Mouse (Mus musculus): ENCODE measurements at regions not wholly inside any gene's neighbourhood (a gene's known extent, or its start where the extent isn't known, plus 50 kb on each side); places are given as distances from the start of the nearest gene placed in this dataset.

DNA sequence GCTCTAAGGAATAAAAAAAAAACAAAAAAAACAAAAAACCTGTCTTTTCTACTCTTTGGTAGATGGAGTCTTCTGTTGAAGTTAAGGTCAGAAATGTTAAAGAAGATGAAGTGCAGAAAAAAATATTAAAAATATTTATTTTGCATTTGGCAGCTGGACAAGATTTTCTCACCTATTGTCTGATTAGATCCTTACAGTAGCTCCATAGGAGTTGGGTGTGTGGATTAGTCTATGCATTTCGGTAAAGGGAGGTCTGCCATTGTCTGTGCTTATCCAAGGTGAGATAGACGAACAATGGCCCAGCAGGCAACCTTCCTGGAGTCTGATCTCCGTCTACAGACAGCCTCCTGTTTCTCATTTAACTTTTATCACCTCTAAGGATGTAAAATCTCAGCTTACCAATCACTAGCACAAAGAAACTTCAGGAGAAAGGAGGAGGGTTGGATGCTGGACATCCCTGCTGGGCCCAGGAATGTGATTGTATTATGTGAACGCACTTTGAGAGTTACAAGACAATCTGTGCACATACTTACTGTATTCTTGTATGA, 136.0 kb upstream of the Sgk1 start:
- Histone ChIP-seq H3K4me1 (ENCODE audit: control insufficient read depth, insufficient read depth, low read length) (no peaks in the 10 kb centered on the region), H3K27ac (ENCODE audit: insufficient read depth, low read length) (no peak overlapping the region), H3K4me3 (ENCODE audit: insufficient read depth, low read length) (no peak overlapping the region)
- TF ChIP-seq POLR2A (IDR thresholded peaks at IDR 0.05; ENCODE audit: extremely low read depth, insufficient read depth, low read length) (no peak), CTCF (IDR thresholded peaks at IDR 0.05; ENCODE audit: extremely low read depth, insufficient read depth, low read length) (no peak)

- no peaks in the 10 kb centered on the region for H3K4me1 ChIP-seq (ENCODE audit: control insufficient read depth, insufficient read depth, low read length)
- H3K27ac ChIP-seq (ENCODE audit: insufficient read depth, low read length), result no peak overlapping the region
- TF ChIP-seq CTCF (IDR thresholded peaks at IDR 0.05; ENCODE audit: extremely low read depth, insufficient read depth, low read length) (no peak), POLR2A (IDR thresholded peaks at IDR 0.05; ENCODE audit: extremely low read depth, insufficient read depth, low read length) (no peak)
- no peak overlapping the region for H3K4me3 ChIP-seq (ENCODE audit: insufficient read depth, low read length)
Measured at GRCm38 (mm10) chr10:21746713-21747112, 135.3 kb upstream of the Sgk1 start.

DNA sequence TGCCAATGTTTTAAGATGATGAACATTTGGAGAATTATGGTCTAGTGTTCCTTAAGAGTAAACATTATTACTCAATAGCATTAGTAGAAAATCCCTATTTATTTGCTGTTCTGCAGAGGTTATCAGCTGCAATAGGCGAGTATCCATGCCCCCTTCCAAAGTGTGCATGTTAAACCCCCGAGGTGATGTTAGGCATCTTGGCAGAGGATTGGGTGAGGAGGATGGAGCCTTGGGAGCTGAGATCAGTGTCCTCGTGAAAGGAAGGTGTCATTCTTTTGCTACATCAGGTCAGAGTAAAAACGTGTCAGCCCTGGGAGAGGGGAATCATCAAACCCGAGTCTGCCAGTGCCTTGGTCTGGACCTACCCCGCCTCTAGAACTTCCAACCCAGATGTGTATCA, 130.7 kb upstream of the Sgk1 start:
- TF ChIP-seq POLR2A (IDR thresholded peaks at IDR 0.05; ENCODE audit: extremely low read depth, insufficient read depth, low read length) (no peak), CTCF (IDR thresholded peaks at IDR 0.05; ENCODE audit: extremely low read depth, insufficient read depth, low read length) (no peak)
- H3K4me1 ChIP-seq (ENCODE audit: control insufficient read depth, insufficient read depth, low read length), result no peaks in the 10 kb centered on the region
- H3K27ac ChIP-seq (ENCODE audit: insufficient read depth, low read length), result no peak overlapping the region
- no peak overlapping the region for H3K4me3 ChIP-seq (ENCODE audit: insufficient read depth, low read length)

GRCm38 (mm10) chr10:21752392-21752791, 129.6 kb upstream of the Sgk1 start:
- TF ChIP-seq POLR2A (IDR thresholded peaks at IDR 0.05; ENCODE audit: extremely low read depth, insufficient read depth, low read length) (no peak), CTCF (IDR thresholded peaks at IDR 0.05; ENCODE audit: extremely low read depth, insufficient read depth, low read length) (no peak)
- H3K4me1 ChIP-seq (ENCODE audit: control insufficient read depth, insufficient read depth, low read length), result no peaks in the 10 kb centered on the region
- H3K27ac ChIP-seq (ENCODE audit: insufficient read depth, low read length), result no peak overlapping the region
- no peak overlapping the region for H3K4me3 ChIP-seq (ENCODE audit: insufficient read depth, low read length)

- Histone ChIP-seq H3K4me3 (ENCODE audit: insufficient read depth, low read length) (no peak overlapping the region), H3K4me1 (ENCODE audit: control insufficient read depth, insufficient read depth, low read length) (no peaks in the 10 kb centered on the region), H3K27ac (ENCODE audit: insufficient read depth, low read length) (no peak overlapping the region)
- TF ChIP-seq CTCF (IDR thresholded peaks at IDR 0.05; ENCODE audit: extremely low read depth, insufficient read depth, low read length), result no peak
- TF ChIP-seq POLR2A (IDR thresholded peaks at IDR 0.05; ENCODE audit: extremely low read depth, insufficient read depth, low read length), result no peak
Measured at GRCm38 (mm10) chr10:21754763-21755548, 127.0 kb upstream of the Sgk1 start.

DNA sequence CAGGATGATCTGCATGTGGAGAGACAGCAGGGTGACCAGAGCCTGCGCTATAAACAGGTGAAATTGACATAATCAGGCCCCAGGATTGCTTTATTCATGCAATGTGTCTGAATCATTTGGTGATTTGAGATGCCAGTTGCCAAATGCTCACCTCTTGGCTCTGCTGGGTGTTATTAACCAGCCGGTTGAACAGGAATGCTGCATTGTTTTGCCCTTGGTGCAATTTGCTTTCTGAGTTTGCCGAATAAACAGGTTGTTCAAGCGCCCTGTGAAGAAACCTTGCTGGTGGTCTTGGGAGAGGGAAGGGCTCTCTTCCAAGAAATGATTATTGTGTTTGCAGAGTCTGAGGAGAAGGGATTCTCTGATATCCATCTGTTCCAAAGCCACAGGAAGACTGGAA, 126.3 kb upstream of the Sgk1 start:
- Histone ChIP-seq H3K4me3 (ENCODE audit: insufficient read depth, low read length) (no peak overlapping the region), H3K4me1 (ENCODE audit: control insufficient read depth, insufficient read depth, low read length) (no peaks in the 10 kb centered on the region), H3K27ac (ENCODE audit: insufficient read depth, low read length) (no peak overlapping the region)
- no peak for TF ChIP-seq POLR2A (IDR thresholded peaks at IDR 0.05; ENCODE audit: extremely low read depth, insufficient read depth, low read length)
- no peak for TF ChIP-seq CTCF (IDR thresholded peaks at IDR 0.05; ENCODE audit: extremely low read depth, insufficient read depth, low read length)

GRCm38 (mm10) chr10:21756811-21757210, 125.2 kb upstream of the Sgk1 start:
- H3K27ac ChIP-seq (ENCODE audit: insufficient read depth, low read length), result no peak overlapping the region
- no peak overlapping the region for H3K4me3 ChIP-seq (ENCODE audit: insufficient read depth, low read length)
- TF ChIP-seq POLR2A (IDR thresholded peaks at IDR 0.05; ENCODE audit: extremely low read depth, insufficient read depth, low read length) (no peak), CTCF (IDR thresholded peaks at IDR 0.05; ENCODE audit: extremely low read depth, insufficient read depth, low read length) (no peak)
- no peaks in the 10 kb centered on the region for H3K4me1 ChIP-seq (ENCODE audit: control insufficient read depth, insufficient read depth, low read length)

DNA sequence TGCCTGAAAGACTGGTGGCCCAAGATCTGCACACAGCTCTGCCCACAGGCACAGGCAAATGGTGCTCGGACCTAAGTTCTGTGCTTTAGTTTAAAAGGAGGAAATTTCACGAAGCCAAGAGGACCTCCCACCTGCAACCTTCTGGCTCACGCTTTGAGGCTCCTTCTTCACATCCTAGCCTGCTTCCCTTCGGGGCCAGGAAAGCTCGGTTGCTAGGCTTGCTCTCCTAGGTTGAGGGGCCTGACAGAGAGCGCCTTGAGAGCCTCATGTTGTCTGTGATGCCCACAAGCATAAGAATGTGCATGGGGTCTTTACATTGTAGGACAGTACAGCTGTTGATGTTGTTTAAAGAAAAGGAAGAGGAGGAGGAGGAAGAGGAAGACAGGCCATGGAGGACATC, 123.9 kb upstream of the Sgk1 start:
- TF ChIP-seq CTCF (IDR thresholded peaks at IDR 0.05; ENCODE audit: extremely low read depth, insufficient read depth, low read length) (no peak), POLR2A (IDR thresholded peaks at IDR 0.05; ENCODE audit: extremely low read depth, insufficient read depth, low read length) (no peak)
- Histone ChIP-seq H3K4me3 (ENCODE audit: insufficient read depth, low read length) (no peak overlapping the region), H3K4me1 (ENCODE audit: control insufficient read depth, insufficient read depth, low read length) (peaks cover 5% of the 10 kb centered on the region), H3K27ac (ENCODE audit: insufficient read depth, low read length) (no peak overlapping the region)

DNA sequence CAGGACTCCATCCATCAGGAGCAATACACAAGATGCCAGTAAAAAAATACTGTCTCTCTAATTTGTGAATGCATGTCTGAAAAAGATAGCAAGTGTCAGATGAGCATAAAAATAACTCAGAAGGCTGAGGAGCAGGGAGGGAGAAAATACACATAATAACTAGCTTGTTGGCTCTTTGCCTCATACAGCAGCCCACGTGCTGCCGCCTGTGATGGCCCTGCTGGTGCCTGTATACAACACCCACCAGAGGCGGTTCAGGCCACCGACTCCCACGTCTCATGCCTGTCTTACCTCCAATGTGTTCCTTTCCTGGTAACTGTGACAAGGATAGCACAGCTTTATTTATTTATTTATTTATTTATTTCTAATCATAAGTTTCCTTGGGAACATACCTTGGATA, 119.5 kb upstream of the Sgk1 start:
- H3K27ac ChIP-seq (ENCODE audit: insufficient read depth, low read length), result peak overlapping the region; percentile 79; the same call in 1 of the 2 replicates
- H3K4me1 ChIP-seq (ENCODE audit: control insufficient read depth, insufficient read depth, low read length), result peaks cover 12% of the 10 kb centered on the region
- TF ChIP-seq POLR2A (IDR thresholded peaks at IDR 0.05; ENCODE audit: extremely low read depth, insufficient read depth, low read length) (no peak), CTCF (IDR thresholded peaks at IDR 0.05; ENCODE audit: extremely low read depth, insufficient read depth, low read length) (no peak)
- no peak overlapping the region for H3K4me3 ChIP-seq (ENCODE audit: insufficient read depth, low read length)

Measured in cortical plate, adult 2 months (tissue).